21 mouse cellular contexts compared by ENCODE assay signal in genomic region chr10:51233592-51233991, GRCm38 (mm10).
"Had no signal": no experiment of that assay in that cellular context is flagged by ENCODE, and none has a peak within 500 bp of the region (broad histone marks: within the 10 kb centered on the region; RNA-seq: fewer than 3 reads in every experiment).

No protein-coding gene starts in this region.

- H3K9me3 ChIP-seq: kidney, embryonic 15.5 days; limb, embryonic 12.5 days; midbrain, embryonic 10.5 days; midbrain, embryonic 13.5 days; neural tube, embryonic 12.5 days had no signal

- H3K9ac ChIP-seq: kidney, embryonic 15.5 days; limb, embryonic 12.5 days; liver, embryonic 14.5 days; liver, postnatal 0 days; lung, embryonic 14.5 days; midbrain, embryonic 13.5 days; neural tube, embryonic 12.5 days had no signal

- H3K4me3 ChIP-seq: kidney, embryonic 15.5 days; limb, embryonic 12.5 days; midbrain, embryonic 10.5 days; midbrain, embryonic 13.5 days; neural tube, embryonic 12.5 days had no signal

- H3K27me3 ChIP-seq: kidney, embryonic 15.5 days; limb, embryonic 12.5 days; midbrain, embryonic 13.5 days; neural tube, embryonic 12.5 days had no signal

- H3K4me2 ChIP-seq: kidney, embryonic 15.5 days; limb, embryonic 12.5 days; lung, embryonic 14.5 days; midbrain, embryonic 13.5 days; neural tube, embryonic 12.5 days had no signal

- H3K4me1 ChIP-seq: kidney, embryonic 15.5 days; neural tube, embryonic 12.5 days had no signal

- ATAC-seq: intestine, postnatal 0 days; liver, postnatal 0 days; lung, postnatal 0 days; midbrain, embryonic 13.5 days; midbrain, embryonic 16.5 days had no signal

- DNase-seq: kidney, adult 8-10 months; kidney, postnatal 10 days; kidney, postnatal 36 days; liver; liver, postnatal 0 days; lung, embryonic 14.5 days; retina, postnatal 1 day; right cerebral cortex, postnatal 25 days; thymus, adult 2 months; thymus, postnatal 14 days had no signal

- H3K36me3 ChIP-seq: kidney, embryonic 15.5 days; limb, embryonic 12.5 days; midbrain, embryonic 10.5 days; midbrain, embryonic 13.5 days; neural tube, embryonic 12.5 days had no signal

- H3K27ac ChIP-seq: kidney, embryonic 15.5 days; limb, embryonic 12.5 days; liver, embryonic 14.5 days; macrophage; midbrain, embryonic 10.5 days; midbrain, embryonic 13.5 days; neural tube, embryonic 12.5 days; stomach, postnatal 0 days had no signal
